ENCODE assay signal across 18 mouse cellular contexts in genomic region chr10:105932786-105933185, GRCm38 (mm10).
"Had no signal": no experiment of that assay in that cellular context is flagged by ENCODE, and none has a peak within 500 bp of the region (broad histone marks: within the 10 kb centered on the region; RNA-seq: fewer than 3 reads in every experiment).

No protein-coding gene starts in this region.

- H3K36me3 ChIP-seq: lung, embryonic 15.5 days; midbrain, embryonic 12.5 days; neural tube, embryonic 12.5 days had no signal

- H3K9ac ChIP-seq: liver, postnatal 0 days; lung, embryonic 15.5 days; midbrain, embryonic 12.5 days; neural tube, embryonic 12.5 days had no signal

- H3K27me3 ChIP-seq: lung, embryonic 15.5 days; megakaryocyte, embryonic 14.5 days; neural tube, embryonic 12.5 days had no signal

- H3K4me2 ChIP-seq: lung, embryonic 15.5 days; midbrain, embryonic 12.5 days; neural tube, embryonic 12.5 days had no signal

- DNase-seq: liver, postnatal 0 days; lung, adult 2 months; lung, postnatal 14 days; lung, postnatal 36 days; retina, postnatal 1 day; right cerebral cortex, adult 18-20 months; right cerebral cortex, postnatal 25 days; right cerebral cortex, postnatal 4 days; spleen, adult 18-20 months; thymus, adult 18-20 months; thymus, postnatal 14 days; thymus, postnatal 36 days had no signal

- H3K9me3 ChIP-seq: lung, embryonic 15.5 days; megakaryocyte, embryonic 14.5 days; midbrain, embryonic 12.5 days; neural tube, embryonic 12.5 days had no signal

- H3K4me1 ChIP-seq: lung, embryonic 15.5 days; megakaryocyte, embryonic 14.5 days; midbrain, embryonic 12.5 days; neural tube, embryonic 12.5 days had no signal

- H3K4me3 ChIP-seq: lung, embryonic 15.5 days; megakaryocyte, embryonic 14.5 days; midbrain, embryonic 12.5 days; neural tube, embryonic 12.5 days had no signal

- ATAC-seq: liver, postnatal 0 days; lung, postnatal 0 days had no signal

- H3K27ac ChIP-seq: lung, embryonic 15.5 days; macrophage; midbrain, embryonic 12.5 days; neural tube, embryonic 12.5 days had no signal
